In the genomic region with DNA sequence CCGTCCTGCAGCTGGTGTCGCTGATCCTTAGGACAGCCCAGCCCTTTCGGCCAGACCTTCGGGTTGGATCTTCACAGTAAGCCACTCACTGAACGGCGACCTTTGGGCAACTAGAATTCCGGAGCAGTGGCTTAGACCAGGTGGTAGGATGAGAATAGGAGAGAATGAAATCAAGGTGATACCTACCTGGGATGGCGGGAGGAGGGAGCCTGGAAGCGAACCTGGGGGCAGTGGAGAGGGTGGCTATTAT, we compare ENCODE assay signal across 8 mouse cellular contexts. TPM values are rescaled to one million over a fixed set of nuclear protein-coding genes. Genes with fewer than 3 reads are reported as not detected.
DNase-seq lines count a peak whose midpoint lies in the region; ATAC-seq lines count a peak whose summit lies in the region.

No protein-coding gene starts in this region.

- DNase-seq in lung, postnatal 10 days: no peak
- DNase-seq in forebrain, embryonic 11.5 days (ENCODE audit: low spot score): no peak
- peak; percentile 5 to 31 for DNase-seq in kidney, postnatal 36 days
- DNase-seq in ovary, postnatal 10 days (ENCODE audit: low spot score): no peak
- no peak for DNase-seq in thymus, postnatal 4 days
- no peak for DNase-seq in cerebellum, adult 9-10 months

- 2% methylated on average over 9 of the region's 9 CpGs for WGBS in lung, embryonic 15.5 days
- 1% methylated on average over 9 of the region's 9 CpGs for WGBS in forebrain, embryonic 11.5 days
- 2% methylated on average over 9 of the region's 9 CpGs for WGBS in neural tube, embryonic 15.5 days

- peak overlapping the region; percentile 100 for H3K4me2 ChIP-seq in lung, embryonic 15.5 days
- peak overlapping the region; percentile 96 for H3K4me2 ChIP-seq in forebrain, embryonic 11.5 days (ENCODE audit: low read depth, low read length, severe bottlenecking)
- H3K4me2 ChIP-seq in neural tube, embryonic 15.5 days: peak overlapping the region; percentile 99

- H3K36me3 ChIP-seq in lung, embryonic 15.5 days: no peaks in the 10 kb centered on the region
- H3K36me3 ChIP-seq in forebrain, embryonic 11.5 days (ENCODE audit: control insufficient read depth, insufficient read depth, low read length): no peaks in the 10 kb centered on the region
- H3K36me3 ChIP-seq in neural tube, embryonic 15.5 days: no peaks in the 10 kb centered on the region

- no peaks in the 10 kb centered on the region for H3K9me3 ChIP-seq in lung, embryonic 15.5 days
- H3K9me3 ChIP-seq in forebrain, embryonic 11.5 days (ENCODE audit: control insufficient read depth, low read length): no peaks in the 10 kb centered on the region
- H3K9me3 ChIP-seq in neural tube, embryonic 15.5 days (replicated peaks): no peaks in the 10 kb centered on the region

- H3K4me3 ChIP-seq in lung, embryonic 15.5 days: peak overlapping the region; percentile 58
- H3K4me3 ChIP-seq in forebrain, embryonic 11.5 days (ENCODE audit: low read depth, low read length): peak overlapping the region; percentile 68
- peak overlapping the region; percentile 74 for H3K4me3 ChIP-seq in neural tube, embryonic 15.5 days (replicated peaks)

- peaks cover 12% of the 10 kb centered on the region for H3K4me1 ChIP-seq in lung, embryonic 15.5 days
- peaks cover 2% of the 10 kb centered on the region; the same call in 1 of the 2 replicates for H3K4me1 ChIP-seq in forebrain, embryonic 11.5 days (replicated peaks; ENCODE audit: control insufficient read depth, insufficient read depth, low read length)
- peaks cover 19% of the 10 kb centered on the region for H3K4me1 ChIP-seq in neural tube, embryonic 15.5 days

- no peak for ATAC-seq in lung, embryonic 15.5 days (ENCODE audit: borderline replicate concordance, extremely low read depth, low FRiP score, low TSS enrichment)
- peak; percentile 14; the same call in 1 of the 2 replicates for ATAC-seq in forebrain, embryonic 11.5 days (replicated peaks; ENCODE audit: low FRiP score)
- no peak for ATAC-seq in neural tube, embryonic 15.5 days (ENCODE audit: low FRiP score)

- H3K27ac ChIP-seq in lung, embryonic 15.5 days: no peak overlapping the region
- H3K27ac ChIP-seq in forebrain, embryonic 11.5 days (ENCODE audit: low read depth, low read length): no peak overlapping the region
- no peak overlapping the region for H3K27ac ChIP-seq in neural tube, embryonic 15.5 days (replicated peaks)

- H3K27me3 ChIP-seq in lung, embryonic 15.5 days: peaks cover 8% of the 10 kb centered on the region
- H3K27me3 ChIP-seq in forebrain, embryonic 11.5 days (ENCODE audit: control insufficient read depth, insufficient read depth, low read length): peaks cover 15% of the 10 kb centered on the region
- H3K27me3 ChIP-seq in neural tube, embryonic 15.5 days (replicated peaks): peaks cover 39% of the 10 kb centered on the region

- H3K9ac ChIP-seq in lung, embryonic 15.5 days: peak overlapping the region; percentile 71; the same call in 1 of the 2 replicates
- 0 out of 2 replicates have a peak overlapping the region, but pooled peaks have one; percentile 70 for H3K9ac ChIP-seq in forebrain, embryonic 11.5 days (ENCODE audit: low read length)
- H3K9ac ChIP-seq in neural tube, embryonic 15.5 days (replicated peaks): peak overlapping the region; percentile 77; the same call in 1 of the 2 replicates

RNA-seq across cellular contexts. Expression of a gene that starts 0.9 kb away (rescaled TPM):
- polyA plus RNA-seq in lung, embryonic 15.5 days (2015; fragmentation: Nextera tagmentation; extraction: Ambion mirVana): 0.84 and 1.0 TPM in 2 replicates
- polyA plus RNA-seq in forebrain, embryonic 11.5 days (2014; fragmentation: Nextera tagmentation; extraction: Ambion mirVana): 1.0 and 2.3 TPM in 2 replicates
- 0.96 and 1.2 TPM in 2 replicates for polyA plus RNA-seq in neural tube, embryonic 15.5 days (2015; fragmentation: Nextera tagmentation; extraction: Ambion mirVana)

RNA-seq across cellular contexts. Expression of a gene that starts 34.1 kb away (rescaled TPM):
- 219 and 232 TPM in 2 replicates for polyA plus RNA-seq in lung, embryonic 15.5 days (2015; fragmentation: Nextera tagmentation; extraction: Ambion mirVana)
- 213 and 221 TPM in 2 replicates for polyA plus RNA-seq in forebrain, embryonic 11.5 days (2014; fragmentation: Nextera tagmentation; extraction: Ambion mirVana)
- polyA plus RNA-seq in neural tube, embryonic 15.5 days (2015; fragmentation: Nextera tagmentation; extraction: Ambion mirVana): 213 and 236 TPM in 2 replicates

RNA-seq across cellular contexts. Expression of a gene that starts 34.3 kb away (rescaled TPM):
- 40.7 and 41.1 TPM in 2 replicates for polyA plus RNA-seq in lung, embryonic 15.5 days (2015; fragmentation: Nextera tagmentation; extraction: Ambion mirVana)
- polyA plus RNA-seq in forebrain, embryonic 11.5 days (2014; fragmentation: Nextera tagmentation; extraction: Ambion mirVana): 61.0 and 63.3 TPM in 2 replicates
- 49.3 and 51.2 TPM in 2 replicates for polyA plus RNA-seq in neural tube, embryonic 15.5 days (2015; fragmentation: Nextera tagmentation; extraction: Ambion mirVana)

Comparison
In these comparisons a context has a peak if more than half of its experiments do, and no peak if none do; other contexts are left out.
1. DNase-seq: peak in kidney, postnatal 36 days (2 of 2); none in lung, postnatal 10 days (single experiment), forebrain, embryonic 11.5 days (single experiment), ovary, postnatal 10 days (single experiment), thymus, postnatal 4 days (single experiment) and cerebellum, adult 9-10 months (single experiment).
2. Peak in every context shown above with its lines, with median percentiles within 50 percentile points of each other: H3K4me2 ChIP-seq, H3K4me3 ChIP-seq and H3K9ac ChIP-seq.